Mouse (Mus musculus) small intestine, adult 2 months (tissue): Measurements from ENCODE around the gene Fshr. TPM values are rescaled to one million over a fixed set of nuclear protein-coding genes. Genes with fewer than 3 reads are reported as not detected.

ENCODE experiments used
- H3K27ac ChIP-seq: fragments of 200-500 bp; 2 replicates; pipeline ENCODE4 v1.5.1; 2012; ENCODE audit warnings: low read depth, low read length, control low read depth, inconsistent platforms; ENCODE audit not compliant: insufficient read depth
- H3K27me3 ChIP-seq: fragments of 200-500 bp; 2 replicates; pipeline ENCODE4 v1.6.1; 2012; ENCODE audit warnings: mild to moderate bottlenecking, moderate library complexity, low read length, inconsistent platforms; ENCODE audit not compliant: control insufficient read depth, insufficient read depth
- H3K36me3 ChIP-seq: fragments of 200-500 bp; 2 replicates; pipeline ENCODE4 v1.6.1; 2012; ENCODE audit warnings: mild to moderate bottlenecking, low read length, control low read depth, inconsistent platforms; ENCODE audit not compliant: control insufficient read depth, insufficient read depth
- H3K4me1 ChIP-seq: fragments of 200-500 bp; 2 replicates; pipeline ENCODE4 v1.6.1; 2012; ENCODE audit warnings: low read length, inconsistent platforms, mixed read lengths; ENCODE audit not compliant: control insufficient read depth, insufficient read depth, insufficient read length
- H3K4me3 ChIP-seq: fragments of 200-500 bp; 2 replicates; pipeline ENCODE4 v1.5.1; 2012; ENCODE audit warnings: low read depth, mild to moderate bottlenecking, control low read depth, inconsistent platforms, low read length, moderate library complexity
- CTCF ChIP-seq: fragments of 200-500 bp; IDR thresholded peaks from 2 replicates; pipeline ENCODE4 v1.5.1; 2012; ENCODE audit warnings: low read depth, mild to moderate bottlenecking, control low read depth, inconsistent platforms, low read length, moderate library complexity, mixed read lengths; ENCODE audit not compliant: insufficient replicate concordance, insufficient read length; ENCODE audit errors: extremely low read depth
- POLR2A ChIP-seq: fragments of 200-500 bp; IDR thresholded peaks from 2 replicates; pipeline ENCODE4 v1.6.1; 2012; ENCODE audit warnings: low read depth, mild to moderate bottlenecking, control low read depth, inconsistent platforms, low read length, moderate library complexity
- WGBS: fragments of 180-500 bp; shearing (Covaris S2); methylation state at CpG from one replicate; pipeline ENCODE4 v1.1.7; 2018; 5-methylcytosine and 5-hydroxymethylcytosine counted together
- polyA plus RNA-seq: library from polyadenylated mRNA; depleted of rRNA; stranded (reverse); fragments of >200 nt; gene quantifications from 2 replicates; pipeline ENCODE4 v1.2.3, GENCODE M21; 2012

Fshr gene
- polyA plus RNA-seq, 1 experiment: not detected

GRCm38 (mm10) chr17:88999907-89000306 is 200.6 kb downstream of the Fshr start:
- H3K4me3 ChIP-seq: no peak overlapping the region

GRCm38 (mm10) chr17:88998243-88998642 is 202.2 kb downstream of the Fshr start:
- H3K4me1 ChIP-seq: no peaks in the 10 kb centered on the region
- no peaks in the 10 kb centered on the region for H3K27me3 ChIP-seq
- no peak overlapping the region for H3K27ac ChIP-seq
- 53% methylated on average over 1 of the region's 1 CpGs for WGBS
- TF ChIP-seq POLR2A (no peak), CTCF (no peak)
- H3K36me3 ChIP-seq: no peaks in the 10 kb centered on the region
- H3K4me3 ChIP-seq: no peak overlapping the region

More at GRCm38 (mm10) chr17:88999907-89000306, 200.6 kb downstream of the Fshr start:
- H3K27me3 ChIP-seq: no peaks in the 10 kb centered on the region
- no peak for TF ChIP-seq CTCF
- no peak for TF ChIP-seq POLR2A
- no peaks in the 10 kb centered on the region for H3K4me1 ChIP-seq
- H3K27ac ChIP-seq: no peak overlapping the region
- H3K36me3 ChIP-seq: no peaks in the 10 kb centered on the region

GRCm38 (mm10) chr17:88991238-88991637 is 209.2 kb downstream of the Fshr start:
- 84% methylated on average over 4 of the region's 4 CpGs for WGBS

GRCm38 (mm10) chr17:88980708-88981355 is 219.6 kb downstream of the Fshr start:
- no peaks in the 10 kb centered on the region for H3K4me1 ChIP-seq
- H3K27ac ChIP-seq: no peak overlapping the region
- no peak overlapping the region for H3K4me3 ChIP-seq
- no peaks in the 10 kb centered on the region for H3K27me3 ChIP-seq
- no peaks in the 10 kb centered on the region for H3K36me3 ChIP-seq
- TF ChIP-seq CTCF: no peak
- no peak for TF ChIP-seq POLR2A
- 71% methylated on average over 10 of the region's 10 CpGs for WGBS

More at GRCm38 (mm10) chr17:88991238-88991637, 209.2 kb downstream of the Fshr start:
- no peaks in the 10 kb centered on the region for H3K36me3 ChIP-seq
- no peak overlapping the region for H3K4me3 ChIP-seq
- H3K4me1 ChIP-seq: no peaks in the 10 kb centered on the region
- no peaks in the 10 kb centered on the region for H3K27me3 ChIP-seq
- H3K27ac ChIP-seq: no peak overlapping the region
- TF ChIP-seq CTCF (no peak), POLR2A (no peak)

- TF ChIP-seq POLR2A (no peak), CTCF (no peak)
- Histone ChIP-seq H3K36me3 (no peaks in the 10 kb centered on the region), H3K4me1 (no peaks in the 10 kb centered on the region), H3K27ac (no peak overlapping the region), H3K4me3 (no peak overlapping the region), H3K27me3 (no peaks in the 10 kb centered on the region)
- WGBS: 76% methylated on average over 3 of the region's 3 CpGs
These were observed 225.9 kb downstream of the Fshr start for GRCm38 (mm10) chr17:88974538-88974937.

- Histone ChIP-seq H3K4me3 (no peak overlapping the region), H3K27me3 (no peaks in the 10 kb centered on the region), H3K36me3 (no peaks in the 10 kb centered on the region), H3K4me1 (no peaks in the 10 kb centered on the region), H3K27ac (no peak overlapping the region)
- TF ChIP-seq CTCF (no peak), POLR2A (no peak)
- WGBS: 69% methylated on average over 3 of the region's 3 CpGs
These were observed 234.4 kb downstream of the Fshr start for GRCm38 (mm10) chr17:88966028-88966427.

- H3K4me3 ChIP-seq: no peak overlapping the region
- H3K27me3 ChIP-seq: no peaks in the 10 kb centered on the region
- H3K4me1 ChIP-seq: no peaks in the 10 kb centered on the region
- WGBS: 26% methylated on average over 5 of the region's 5 CpGs
- TF ChIP-seq CTCF: no peak
- no peak for TF ChIP-seq POLR2A
- H3K27ac ChIP-seq: no peak overlapping the region
- no peaks in the 10 kb centered on the region for H3K36me3 ChIP-seq
These were observed 246.5 kb downstream of the Fshr start for GRCm38 (mm10) chr17:88954011-88954410.
